Mouse (Mus musculus): ENCODE measurements around the gene Hes5. TPM values are rescaled to one million over a fixed set of nuclear protein-coding genes. Genes with fewer than 3 reads are reported as not detected.

Hes5 gene
- total and polyA plus RNA-seq, 3 experiments = not detected

GRCm38 (mm10) chr4:154916662-154917061, 44.1 kb upstream of the Hes5 start:
- Histone ChIP-seq H3K4me1 (ENCODE audit: control insufficient read depth in 1 of 2, insufficient read depth in 2 of 2, low read length in 2 of 2) (peaks cover 4 to 5% of the 10 kb centered on the region in 2 experiments), H3K4me3 (ENCODE audit: control insufficient read depth in 1 of 2, insufficient read depth in 1 of 2, low read depth in 2 of 2, low read length in 2 of 2) (no peak overlapping the region), H3K27me3 (ENCODE audit: control insufficient read depth in 1 of 2, insufficient read depth in 2 of 2, low read length in 2 of 2) (no peaks in the 10 kb centered on the region), H3K36me3 (ENCODE audit: control insufficient read depth in 1 of 2, insufficient read depth in 2 of 2, low read length in 2 of 2) (peaks cover 0 to 4% of the 10 kb centered on the region in 2 experiments; a peak in 2 of 4 replicates), H3K27ac (ENCODE audit: control insufficient read depth, low read depth, low read length) (no peak overlapping the region), H3K9me3 (replicated peaks; ENCODE audit: insufficient read depth, low read length) (no peaks in the 10 kb centered on the region), H3K79me2 (ENCODE audit: control insufficient read depth, insufficient read depth, low read length, poor library complexity) (no peaks in the 10 kb centered on the region), H3K9ac (ENCODE audit: control insufficient read depth, low read depth, low read length, poor library complexity, severe bottlenecking) (no peak overlapping the region)
- peak; percentile 63; the same call in 1 of the 2 replicates for TF ChIP-seq TBP (IDR thresholded peaks at IDR 0.05; ENCODE audit: low read depth, low read length)
- no peak for TF ChIP-seq ZKSCAN1 (IDR thresholded peaks at IDR 0.05; ENCODE audit: low read depth, low read length)
- DNase-seq (ENCODE audit: low read depth, low spot score) = no peak

GRCm38 (mm10) chr4:154922291-154922690, 38.4 kb upstream of the Hes5 start:
- Histone ChIP-seq H3K9ac (ENCODE audit: control insufficient read depth, low read depth, low read length, poor library complexity, severe bottlenecking) (no peak overlapping the region), H3K36me3 (ENCODE audit: control insufficient read depth in 1 of 2, insufficient read depth in 2 of 2, low read length in 2 of 2) (no peaks in the 10 kb centered on the region), H3K4me1 (ENCODE audit: control insufficient read depth in 1 of 2, insufficient read depth in 2 of 2, low read length in 2 of 2) (peaks cover 0 to 9% of the 10 kb centered on the region in 2 experiments; a peak in 2 of 4 replicates), H3K9me3 (replicated peaks; ENCODE audit: insufficient read depth, low read length) (no peaks in the 10 kb centered on the region), H3K4me3 (ENCODE audit: control insufficient read depth in 1 of 2, insufficient read depth in 1 of 2, low read depth in 2 of 2, low read length in 2 of 2) (no peak overlapping the region), H3K27me3 (ENCODE audit: control insufficient read depth in 1 of 2, insufficient read depth in 2 of 2, low read length in 2 of 2) (no peaks in the 10 kb centered on the region), H3K79me2 (ENCODE audit: control insufficient read depth, insufficient read depth, low read length, poor library complexity) (no peaks in the 10 kb centered on the region; the same call in 1 of the 2 replicates), H3K27ac (ENCODE audit: control insufficient read depth, low read depth, low read length) (no peak overlapping the region)
- TF ChIP-seq RAD21 (IDR thresholded peaks at IDR 0.05; ENCODE audit: low read depth, low read length) (no peak), MYB (IDR thresholded peaks at IDR 0.05; ENCODE audit: low read depth, low read length) (no peak), MXI1 (IDR thresholded peaks at IDR 0.05; ENCODE audit: low read depth, low read length) (no peak), USF1 (IDR thresholded peaks at IDR 0.05; ENCODE audit: low read depth, low read length) (no peak), ZNF384 (IDR thresholded peaks at IDR 0.05; ENCODE audit: low read depth, low read length) (no peak), UBTF (IDR thresholded peaks at IDR 0.05; ENCODE audit: borderline replicate concordance, insufficient read depth, low read depth, low read length) (no peak), BHLHE40 (IDR thresholded peaks at IDR 0.05; ENCODE audit: borderline replicate concordance, low read depth, low read length) (no peak), CTCF (IDR thresholded peaks at IDR 0.05 in 2 of 3, conservative IDR thresholded peaks at IDR 0.05 in 1 of 3; ENCODE audit: control insufficient read depth in 1 of 3, insufficient read depth in 1 of 3, low read depth in 2 of 3, low read length in 3 of 3, poor library complexity in 1 of 3, severe bottlenecking in 1 of 3) (no peak), GABPA (IDR thresholded peaks at IDR 0.05; ENCODE audit: low read depth, low read length) (no peak), MAFK (IDR thresholded peaks at IDR 0.05; ENCODE audit: borderline replicate concordance, low read depth, low read length) (no peak), CHD1 (IDR thresholded peaks at IDR 0.05; ENCODE audit: low read depth, low read length) (no peak), POLR2AphosphoS2 (IDR thresholded peaks at IDR 0.05; ENCODE audit: low read length) (no peak), SIN3A (IDR thresholded peaks at IDR 0.05; ENCODE audit: low read length) (no peak), ETS1 (IDR thresholded peaks at IDR 0.05; ENCODE audit: low read depth, low read length) (no peak), E2F4 (IDR thresholded peaks at IDR 0.05; ENCODE audit: borderline replicate concordance, low read depth, low read length) (no peak), KAT2A (conservative IDR thresholded peaks at IDR 0.05; ENCODE audit: low read depth, low read length) (no peak), NELFE (IDR thresholded peaks at IDR 0.05; ENCODE audit: low read depth, low read length) (no peak)
- DNase-seq (ENCODE audit: low read depth, low spot score) = no peak

All from MEL (cell line).